Mouse (Mus musculus): ENCODE results near the gene Mgea5. TPM values are rescaled to one million over a fixed set of nuclear protein-coding genes. Genes with fewer than 3 reads are reported as not detected.

Gene Mgea5
- polyA plus RNA-seq, 1 experiment, result 14.7 TPM

- no peak for DNase-seq (ENCODE audit: low read depth, low spot score)
- WGBS, result 70% methylated on average over 3 of the region's 3 CpGs
These were observed 30.1 kb downstream of the Mgea5 start for GRCm38 (mm10) chr19:45753551-45753950.

- no peak for DNase-seq (ENCODE audit: low read depth, low spot score)
- WGBS, result 85% methylated on average over 7 of the region's 7 CpGs
These were observed 31.8 kb downstream of the Mgea5 start for GRCm38 (mm10) chr19:45751881-45752280.

GRCm38 (mm10) chr19:45749243-45750043, 34.2 kb downstream of the Mgea5 start, which contains the start of gene Npm3:
Npm3 (minus strand) TSS chr19:45749591.
- WGBS, result under 1% methylated on average over 59 of the region's 60 CpGs
- peak; percentile 56 for DNase-seq (ENCODE audit: low read depth, low spot score)

GRCm38 (mm10) chr19:45748691-45749242, 34.9 kb downstream of the Mgea5 start:
- under 1% methylated on average over 33 of the region's 33 CpGs for WGBS
- DNase-seq (ENCODE audit: low read depth, low spot score), result no peak

- no peak for DNase-seq (ENCODE audit: low read depth, low spot score)
- 37% methylated on average over 9 of the region's 9 CpGs for WGBS
These were observed 35.4 kb downstream of the Mgea5 start for GRCm38 (mm10) chr19:45748206-45748605.

- peak; percentile 63 for DNase-seq (ENCODE audit: low read depth, low spot score)
- 40% methylated on average over 11 of the region's 11 CpGs for WGBS
These were observed 36.4 kb downstream of the Mgea5 start for GRCm38 (mm10) chr19:45747028-45747867.

GRCm38 (mm10) chr19:45746153-45747020, 37.2 kb downstream of the Mgea5 start:
- 21% methylated on average over 29 of the region's 29 CpGs for WGBS
- peak; percentile 38 for DNase-seq (ENCODE audit: low read depth, low spot score)

- 13% methylated on average over 32 of the region's 32 CpGs for WGBS
- DNase-seq (ENCODE audit: low read depth, low spot score), result no peak
These were observed 38.1 kb downstream of the Mgea5 start for GRCm38 (mm10) chr19:45745344-45746152.

GRCm38 (mm10) chr19:45743619-45744018, 40.0 kb downstream of the Mgea5 start:
- WGBS, result 56% methylated on average over 7 of the region's 7 CpGs
- DNase-seq (ENCODE audit: low read depth, low spot score), result no peak

- 15% methylated on average over 20 of the region's 44 CpGs for WGBS
- no peak for DNase-seq (ENCODE audit: low read depth, low spot score)
These were observed 40.6 kb downstream of the Mgea5 start for GRCm38 (mm10) chr19:45742984-45743575.

- no peak for DNase-seq (ENCODE audit: low read depth, low spot score)
- 1% methylated on average over 62 of the region's 68 CpGs for WGBS
These were observed 41.2 kb downstream of the Mgea5 start, which contains the start of gene Fgf8 for GRCm38 (mm10) chr19:45742218-45742983. Fgf8 (minus strand) TSS chr19:45742915.

- WGBS, result 7% methylated on average over 45 of the region's 45 CpGs
- no peak for DNase-seq (ENCODE audit: low read depth, low spot score)
These were observed 42.0 kb downstream of the Mgea5 start for GRCm38 (mm10) chr19:45741431-45742217.

GRCm38 (mm10) chr19:45740817-45741216, 42.8 kb downstream of the Mgea5 start:
- 19% methylated on average over 7 of the region's 7 CpGs for WGBS
- DNase-seq (ENCODE audit: low read depth, low spot score), result no peak

GRCm38 (mm10) chr19:45740233-45740632, 43.4 kb downstream of the Mgea5 start:
- no peak for DNase-seq (ENCODE audit: low read depth, low spot score)
- WGBS, result 13% methylated on average over 13 of the region's 13 CpGs

GRCm38 (mm10) chr19:45738521-45738920, 45.1 kb downstream of the Mgea5 start:
- 72% methylated on average over 5 of the region's 5 CpGs for WGBS
- no peak for DNase-seq (ENCODE audit: low read depth, low spot score)

GRCm38 (mm10) chr19:45737846-45738484, 45.7 kb downstream of the Mgea5 start:
- DNase-seq (ENCODE audit: low read depth, low spot score), result no peak
- WGBS, result 85% methylated on average over 10 of the region's 10 CpGs

Data from large intestine, adult 2 months (tissue).